Mouse (Mus musculus) mesoderm, embryonic 11.5 days (tissue): Measurements from ENCODE around the gene Pex14.
"Not testable (repeated sequence)": the region's sequence is repeated elsewhere in the genome, so short reads cannot be mapped to it uniquely, and the experiment has no call there.

Experiments used
- DNase-seq: peaks from one replicate; pipeline ENCODE4 v3.0.0-alpha.2; 2012; ENCODE audit warnings: low read depth, low spot score

The Pex14 gene

DNA sequence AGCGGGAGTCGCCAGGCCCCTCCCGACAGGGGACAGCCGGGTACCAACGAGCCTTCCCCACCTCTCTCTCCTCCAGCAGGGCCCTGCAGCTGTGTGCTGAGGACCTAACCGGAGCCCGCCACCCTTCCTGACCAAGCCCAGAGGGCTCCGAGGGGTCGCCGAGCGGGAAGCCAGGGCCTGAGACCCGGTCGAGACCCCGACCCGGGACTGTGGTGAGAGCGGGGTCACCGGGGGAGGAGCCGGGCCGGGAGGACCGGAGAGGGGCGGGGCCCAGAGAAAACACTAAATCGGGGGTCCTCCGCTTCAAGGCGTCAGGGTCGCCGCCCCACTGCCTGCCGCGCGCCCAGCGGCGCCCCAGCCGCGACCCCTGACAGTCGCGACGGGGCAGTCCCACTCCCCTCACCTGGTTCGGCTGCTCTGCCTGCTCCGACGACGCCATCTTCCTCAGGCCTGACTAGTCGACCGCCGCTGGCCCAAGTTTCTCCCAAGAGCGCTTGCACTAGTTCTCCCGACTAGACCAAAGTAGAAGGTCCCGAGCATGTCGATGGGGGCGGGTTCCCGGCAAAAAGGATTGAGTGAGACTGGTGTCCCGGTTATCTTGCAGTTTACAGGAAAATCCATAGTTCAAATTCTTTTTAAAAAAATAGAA, at the start of gene Pex14:
Gene Pex14 (minus strand): TSS at position 508 of the 649 bp plus-strand sequence.
- peak; percentile 87 for DNase-seq

DNA sequence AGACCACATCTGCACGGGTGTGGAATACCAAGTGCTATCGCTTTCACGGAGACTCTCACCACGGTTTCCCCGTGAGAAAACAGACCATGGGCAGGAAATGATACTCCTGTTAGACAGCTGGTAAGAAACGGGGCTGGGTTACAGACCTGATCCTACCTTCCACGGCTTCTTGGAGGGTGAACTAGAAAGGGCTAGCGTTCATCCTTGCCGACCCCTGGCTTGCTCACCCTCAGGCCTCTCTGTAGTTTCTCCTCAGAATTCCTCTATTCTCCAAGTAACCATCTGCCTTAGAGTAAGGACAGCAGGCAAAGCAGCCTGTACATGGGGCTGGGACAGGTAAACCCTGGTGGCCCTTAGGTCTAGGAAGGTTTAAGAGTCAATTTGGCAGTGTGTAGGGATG, 49.5 kb upstream of the Pex14 start:
- DNase-seq: no peak

DNA sequence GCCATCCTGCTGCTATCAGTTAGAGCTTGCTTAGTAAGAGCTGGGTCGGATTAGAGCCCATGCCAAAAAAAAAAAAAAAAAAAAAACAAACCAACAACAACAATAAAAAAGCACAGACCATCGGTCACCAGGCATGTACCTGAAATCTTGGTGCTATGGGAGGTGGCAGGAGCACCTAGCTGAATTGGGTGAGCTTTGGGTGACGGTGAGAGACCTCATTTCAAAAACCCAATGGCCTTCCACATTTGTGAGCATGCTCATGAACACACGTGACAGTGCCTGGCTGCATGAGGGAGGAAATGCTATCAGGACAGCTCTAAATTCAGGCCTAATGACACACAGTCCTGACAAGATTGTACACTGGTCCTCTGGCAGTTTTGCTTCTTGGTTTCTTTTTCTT, 48.4 kb upstream of the Pex14 start:
- DNase-seq: no peak

GRCm38 (mm10) chr4:149147528-149147927, 47.9 kb upstream of the Pex14 start:
- DNase-seq: no peak

- no peak for DNase-seq
These were observed 45.5 kb upstream of the Pex14 start for GRCm38 (mm10) chr4:149145151-149145550.

DNA sequence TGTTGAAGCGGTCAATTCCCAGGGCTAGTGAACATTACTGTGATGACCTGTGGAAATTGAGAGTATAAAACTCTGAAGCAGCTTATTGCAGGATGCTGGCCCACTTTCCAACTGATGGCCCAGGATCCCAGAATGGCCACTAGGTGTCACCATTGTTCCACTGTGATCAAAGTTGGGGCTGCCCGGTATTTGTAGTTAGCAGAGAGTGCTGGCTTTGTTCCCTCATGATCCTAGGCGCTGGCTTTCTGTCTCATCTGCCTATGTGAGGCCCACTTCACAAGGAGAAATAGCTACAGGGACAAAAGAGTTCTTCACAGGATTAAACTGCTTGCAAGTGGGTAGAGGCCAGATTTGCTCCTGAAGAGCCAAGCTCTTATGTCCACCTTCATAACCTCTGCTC, 44.8 kb upstream of the Pex14 start:
- peak; percentile 87 for DNase-seq

DNA sequence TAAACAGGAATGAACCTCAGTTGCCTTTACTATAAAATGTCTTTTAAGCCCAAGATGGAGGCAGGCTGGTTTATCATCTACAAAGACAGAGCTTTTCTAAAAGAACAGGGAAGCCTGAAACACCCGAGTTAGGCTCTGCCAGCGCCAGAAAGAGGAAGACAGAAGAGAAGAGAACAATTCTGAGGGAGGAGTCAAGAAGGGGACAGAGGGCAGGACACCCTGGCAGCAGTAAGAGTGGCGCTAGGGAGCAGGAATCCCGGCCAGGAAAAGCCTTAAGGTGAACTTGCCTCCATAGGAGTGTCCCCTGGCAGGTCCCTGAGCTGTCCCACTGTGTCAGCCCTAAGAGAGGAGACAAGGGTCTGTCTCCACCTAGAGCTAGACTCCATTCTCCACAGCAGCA, 43.9 kb upstream of the Pex14 start:
- DNase-seq: no peak

DNA sequence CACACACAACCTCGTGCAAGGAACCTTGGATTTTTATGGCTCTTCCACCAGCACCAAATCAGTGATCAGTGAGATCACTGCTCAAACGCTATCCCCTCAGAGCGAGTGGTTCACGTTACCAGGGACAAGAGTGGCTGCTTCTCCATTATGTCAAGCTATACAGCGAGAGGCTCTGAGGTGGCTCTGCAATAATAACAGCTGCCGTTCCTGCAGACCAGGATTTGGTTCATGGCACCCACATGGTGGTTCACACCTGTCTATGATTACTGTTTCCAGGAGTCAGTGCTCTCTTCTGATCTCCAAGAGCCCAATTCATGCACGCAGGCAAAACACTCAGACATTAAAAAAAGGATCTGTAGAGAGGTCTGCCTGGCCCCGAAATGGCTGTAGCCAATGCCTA, 38.8 kb upstream of the Pex14 start:
- DNase-seq: no peak

- peak; percentile 94 for DNase-seq
These were observed 37.5 kb upstream of the Pex14 start, which contains the start of gene Cenps for GRCm38 (mm10) chr4:149136982-149137770. Gene Cenps, minus strand, starts transcription at chr4:149137629.

- no peak for DNase-seq
These were observed 36.6 kb upstream of the Pex14 start for GRCm38 (mm10) chr4:149136116-149136850.

DNA sequence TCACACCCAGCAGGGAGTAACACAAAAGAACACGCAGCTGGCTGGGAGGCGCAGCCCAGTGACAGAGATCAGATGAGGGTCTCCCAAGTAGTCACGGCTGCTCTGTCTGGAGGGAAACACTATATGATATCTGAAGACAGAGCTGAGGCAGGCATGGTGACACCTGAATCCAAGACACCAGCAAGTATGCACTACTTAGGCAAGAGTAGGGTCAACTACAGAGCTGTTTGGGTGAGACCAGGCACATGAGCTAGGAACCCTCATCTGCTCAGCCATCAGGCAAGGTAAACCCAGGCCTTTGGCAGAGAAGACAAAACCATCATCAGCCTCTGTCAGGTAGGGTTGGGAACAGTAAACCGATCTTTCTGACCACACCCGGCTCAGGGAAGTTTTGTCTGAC, 33.7 kb upstream of the Pex14 start:
- no peak for DNase-seq

- no peak for DNase-seq
These were observed 32.3 kb upstream of the Pex14 start for GRCm38 (mm10) chr4:149131789-149132565.

DNA sequence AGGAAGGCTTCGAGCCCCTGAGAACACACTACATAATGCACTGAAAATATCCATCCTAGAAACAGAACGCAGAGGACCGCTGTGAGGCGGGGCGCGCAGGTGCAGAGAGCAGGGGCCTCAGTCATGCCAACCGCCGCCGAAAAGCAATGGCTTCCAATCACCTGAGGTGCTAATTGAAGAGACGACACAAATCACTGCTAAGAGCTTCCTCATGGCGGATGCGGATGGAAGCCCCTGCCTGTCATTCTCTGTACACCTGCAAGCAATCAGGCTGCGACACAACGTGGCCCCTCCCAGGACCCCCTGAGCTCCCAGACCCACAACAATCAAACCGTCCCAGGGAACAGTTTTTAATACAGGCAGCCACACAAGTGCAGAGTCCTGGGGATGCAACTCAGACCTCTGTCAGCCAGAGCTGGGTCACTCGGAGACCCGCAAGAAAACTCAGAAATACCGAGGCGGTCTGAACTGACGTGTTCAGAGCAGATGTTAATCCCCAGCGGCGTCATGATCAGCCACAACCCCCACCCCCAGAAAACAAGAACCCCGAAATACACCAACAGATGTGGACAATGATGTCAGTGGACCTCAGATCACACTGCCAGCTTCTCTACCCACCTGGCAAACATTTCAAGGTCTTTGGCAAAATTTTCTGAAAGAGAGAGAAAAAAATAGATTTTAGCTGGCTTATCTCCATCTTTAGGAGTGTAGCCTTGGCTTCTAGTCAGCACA, 31.5 kb upstream of the Pex14 start:
- no peak for DNase-seq

GRCm38 (mm10) chr4:149128467-149128866, 28.8 kb upstream of the Pex14 start:
- no peak for DNase-seq

- DNase-seq: no peak
These were observed 27.0 kb upstream of the Pex14 start, which contains the start of gene Cort for GRCm38 (mm10) chr4:149126663-149127062. Gene Cort, minus strand, starts transcription at chr4:149126763.

- DNase-seq: no peak
These were observed 26.4 kb upstream of the Pex14 start for GRCm38 (mm10) chr4:149126115-149126509.

DNA sequence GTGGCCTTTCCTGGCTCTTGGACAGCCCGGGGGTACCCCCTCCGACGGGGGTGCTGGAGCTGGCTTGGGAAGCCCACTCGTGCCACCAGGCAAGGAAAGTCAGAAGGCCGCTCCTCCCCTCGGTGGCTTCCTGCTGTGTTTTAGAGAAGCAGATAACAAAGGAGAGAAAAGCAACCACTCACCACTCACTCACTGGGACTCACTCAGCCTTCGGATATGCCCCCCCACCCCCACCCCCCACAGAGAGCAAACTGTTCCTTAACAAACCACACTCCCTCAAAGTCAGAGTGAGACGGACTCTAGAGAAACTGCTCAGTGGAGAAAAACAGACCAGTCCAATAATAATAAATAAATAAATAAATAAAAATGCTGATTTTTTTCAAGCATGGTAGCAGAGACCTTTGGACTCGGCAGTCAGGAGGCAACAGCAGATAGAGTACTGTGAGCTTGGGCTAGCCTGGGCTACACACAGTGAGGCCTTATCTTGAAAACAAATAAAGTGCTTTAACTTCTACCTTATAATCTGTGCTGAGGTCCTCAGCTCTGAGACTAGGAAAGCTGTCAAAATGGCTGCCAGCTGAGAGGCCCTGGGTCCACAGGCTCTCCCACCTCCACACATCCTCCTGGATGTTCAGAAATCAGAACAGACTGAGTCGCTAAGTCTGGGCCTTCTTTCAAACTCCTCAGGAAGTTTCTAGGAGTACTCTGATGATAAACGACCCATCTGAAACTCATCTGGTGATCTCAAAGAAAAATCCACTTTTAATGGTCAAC, 25.9 kb upstream of the Pex14 start:
- no peak for DNase-seq

DNA sequence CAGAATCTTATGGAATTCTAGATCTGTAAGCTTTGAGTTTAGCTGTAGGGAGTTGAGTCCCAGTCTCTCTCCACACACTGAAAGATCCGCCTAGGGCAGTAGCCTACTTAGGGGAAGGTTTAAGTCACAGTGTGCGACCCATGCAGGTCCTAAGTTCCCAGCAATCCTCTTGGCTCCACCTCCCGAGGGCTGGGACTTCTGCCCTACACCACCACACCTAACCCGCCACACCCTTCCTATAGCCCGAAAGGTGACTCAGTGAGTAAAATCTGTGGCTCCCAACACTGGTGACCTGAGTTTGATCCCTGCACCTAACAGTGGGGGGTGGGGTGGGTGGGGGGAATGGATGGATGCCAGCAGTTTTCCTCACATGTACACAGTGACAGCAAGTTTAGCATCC, 23.8 kb upstream of the Pex14 start:
- no peak for DNase-seq

DNA sequence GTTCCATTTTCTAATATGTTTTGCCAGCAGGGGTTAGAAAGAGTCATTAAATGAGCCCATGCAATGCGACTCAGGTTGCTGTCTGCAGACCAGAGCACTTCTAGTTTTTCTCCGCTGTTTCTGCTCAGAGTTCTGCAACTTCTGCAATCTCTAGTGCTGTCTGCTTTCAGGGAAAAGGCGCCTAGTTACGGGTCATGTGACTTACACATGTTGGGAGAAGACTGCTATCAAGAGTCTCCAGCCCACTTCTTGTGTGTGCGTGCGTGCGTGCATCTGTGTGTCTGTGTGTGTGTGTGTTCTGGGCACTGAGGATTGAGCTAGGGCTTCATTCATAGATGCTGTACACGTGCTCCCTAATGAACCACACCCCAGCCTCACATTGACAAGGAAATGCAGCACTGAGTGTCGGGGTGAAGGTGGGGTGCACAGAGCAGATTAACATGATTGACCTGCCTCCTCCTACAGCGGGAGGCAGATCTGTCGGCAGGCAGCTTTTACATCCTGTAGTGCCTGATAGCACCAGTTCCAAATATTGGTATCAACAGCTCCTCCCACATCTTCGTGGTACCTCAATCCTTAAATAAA, 20.4 kb upstream of the Pex14 start:
- DNase-seq: not testable (repeated sequence)
